Mouse (Mus musculus) ES-Bruce4 (cell line): ENCODE measurements at regions not wholly inside any gene's neighbourhood (a gene's known extent, or its start where the extent isn't known, plus 50 kb on each side); places are given as distances from the start of the nearest gene placed in this dataset.

Experiments
- CTCF ChIP-seq: IDR thresholded peaks from one replicate; pipeline ENCODE4 v1.8.1; 2011; ENCODE audit warnings: low read depth, low read length
- EP300 ChIP-seq: IDR thresholded peaks from 2 replicates; pipeline ENCODE4 v1.6.1; 2011; ENCODE audit warnings: low read depth, low read length; ENCODE audit not compliant: insufficient read depth
- POLR2A ChIP-seq: IDR thresholded peaks from one replicate; pipeline ENCODE4 v1.8.1; 2011; ENCODE audit warnings: low read length; ENCODE audit not compliant: insufficient read depth

GRCm38 (mm10) chr13:102174896-102175295 is 406.9 kb upstream of the Pik3r1 start:
- TF ChIP-seq CTCF, result no peak
- TF ChIP-seq EP300, result no peak
- no peak for TF ChIP-seq POLR2A
